Mouse (Mus musculus): ENCODE results near the gene Inca1. TPM values are rescaled to one million over a fixed set of nuclear protein-coding genes. Genes with fewer than 3 reads are reported as not detected.

Gene Inca1
- not detected for total RNA-seq (2023)

DNA sequence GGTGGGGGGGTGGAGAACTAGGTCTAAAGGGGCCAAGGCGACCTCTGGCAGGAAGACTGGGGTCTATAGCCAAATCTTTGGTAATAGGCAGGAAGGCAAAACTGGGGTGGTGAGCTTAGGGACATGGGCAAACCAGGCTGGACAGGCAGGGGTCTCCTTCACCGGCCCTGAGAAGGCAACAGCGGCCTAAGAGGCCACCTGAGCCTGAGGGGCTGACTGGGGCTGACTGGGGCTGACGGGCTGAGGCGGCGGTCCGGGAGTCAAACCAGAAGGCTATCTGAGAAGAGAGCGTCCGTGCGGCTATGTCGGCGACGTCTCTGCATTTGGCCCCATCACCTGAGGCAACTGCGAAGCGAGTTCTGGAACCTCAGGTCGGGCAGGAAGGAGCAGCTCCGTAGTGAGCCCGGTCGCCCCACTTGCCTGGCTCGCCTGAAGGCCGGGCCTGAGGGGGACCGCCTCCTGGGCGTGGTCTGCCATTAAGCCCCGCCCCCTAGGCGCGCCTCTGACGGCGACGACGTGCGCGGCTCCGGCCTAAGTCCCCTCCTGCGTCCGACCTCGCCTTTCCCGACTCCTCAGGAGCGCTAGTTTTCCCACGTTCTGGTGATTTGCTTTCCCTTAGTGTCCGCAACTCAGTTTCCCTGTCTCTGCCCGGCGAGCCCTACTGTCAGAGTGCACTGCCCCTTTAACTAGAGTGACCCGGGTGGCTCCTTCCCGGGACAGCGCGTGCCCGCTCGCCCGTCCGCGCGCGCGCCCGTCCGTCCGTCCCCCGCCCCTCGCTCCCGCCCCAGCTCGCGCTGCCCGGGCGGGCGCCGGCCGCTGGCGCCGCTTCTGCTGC, at the start of gene Inca1, which contains the start of gene Kif1c:
Gene Inca1, minus strand, starts transcription at position 434 of the 835 bp plus-strand sequence.
Gene Kif1c, plus strand, starts transcription at position 827 of the 835 bp plus-strand sequence.

DNA sequence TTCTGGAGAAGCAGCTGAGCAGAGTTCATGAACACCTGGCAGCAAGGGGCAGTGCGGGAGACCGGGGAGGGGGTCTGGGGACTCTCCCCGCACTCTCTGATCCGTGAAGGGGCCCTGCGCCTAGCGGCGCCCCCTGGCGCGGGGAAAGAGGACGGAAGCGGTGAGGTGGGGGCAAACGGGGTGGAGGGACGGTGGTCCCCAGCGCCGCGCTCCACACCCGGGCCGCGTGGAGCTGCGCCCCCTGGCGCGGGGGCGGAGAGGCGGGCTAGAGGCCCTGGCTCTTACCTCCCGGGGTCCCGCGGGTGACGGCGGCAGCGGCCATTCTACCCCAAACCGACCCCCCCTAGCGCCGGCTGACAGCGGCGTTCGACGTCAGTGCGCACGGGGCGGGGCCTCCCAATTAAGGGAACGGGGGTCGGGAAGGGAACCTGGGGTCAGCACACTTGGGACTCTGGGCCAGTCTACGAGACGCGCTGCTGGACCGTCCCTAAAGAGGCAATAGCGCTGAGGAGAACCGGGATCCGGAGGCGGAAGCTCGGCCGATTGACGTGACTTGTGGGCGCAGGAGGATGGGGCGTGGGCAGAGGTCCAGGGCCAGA, 12.3 kb downstream of the Inca1 start, which contains the start of gene Camta2:
Gene Camta2, minus strand, starts transcription at position 505 of the 599 bp plus-strand sequence.

DNA sequence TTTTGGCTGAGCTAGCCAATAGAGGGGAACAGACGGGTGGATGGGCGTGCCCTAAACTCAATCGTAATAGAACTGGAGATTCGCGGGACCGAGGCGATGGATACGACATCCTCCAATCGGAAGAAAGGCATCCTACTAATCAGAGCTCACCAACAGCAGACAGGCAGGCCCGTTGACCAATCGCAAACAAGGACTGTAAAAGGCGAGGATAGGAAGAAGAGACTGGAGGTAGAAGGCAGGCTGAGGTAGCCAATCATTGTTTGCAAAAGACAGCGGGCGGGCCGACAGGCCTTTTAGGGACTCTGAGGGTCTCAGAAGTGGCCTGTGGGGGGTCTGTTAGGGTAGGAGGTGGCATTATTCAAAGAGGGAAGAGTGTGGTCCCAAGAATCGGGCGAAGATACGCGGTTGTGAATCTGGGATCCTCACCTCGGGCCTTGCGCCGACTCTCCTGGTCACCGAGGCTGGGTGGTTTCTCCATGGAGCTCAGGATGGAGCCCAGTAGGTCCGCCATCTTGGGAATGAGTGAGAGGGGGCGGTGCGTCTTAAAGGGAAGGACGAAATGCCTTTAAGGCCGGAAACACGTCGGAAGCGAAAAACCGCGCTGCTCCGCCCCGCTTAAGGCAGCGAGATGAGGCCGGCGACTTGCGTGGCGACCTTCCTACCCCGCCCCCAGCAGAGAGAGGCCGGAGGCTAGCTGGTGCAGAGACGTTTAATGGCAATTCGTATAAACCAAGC, 31.0 kb downstream of the Inca1 start, which contains the start of gene Spag7:
Gene Spag7, minus strand, starts transcription at position 646 of the 735 bp plus-strand sequence.

DNA sequence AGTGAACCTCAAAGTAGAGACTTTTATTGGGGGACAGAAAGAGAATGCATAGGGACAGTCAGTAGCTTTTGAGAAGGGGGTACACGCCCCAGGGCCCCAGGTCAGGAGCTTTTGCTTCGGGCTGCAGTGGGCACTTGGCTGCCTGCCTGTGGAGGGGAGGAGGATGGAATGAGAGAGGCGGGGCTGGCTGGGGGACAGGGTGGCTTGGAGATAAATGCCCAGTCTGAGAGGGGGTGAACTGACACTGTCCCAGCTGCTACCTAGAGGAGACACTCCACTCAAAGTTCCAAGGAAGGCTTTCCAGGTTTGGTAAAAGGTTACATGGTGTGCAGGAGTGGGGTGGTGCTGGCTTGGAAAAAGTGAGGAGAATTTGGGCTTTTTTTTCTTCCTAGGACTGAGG, 43.0 kb downstream of the Inca1 start, which contains the start of gene Eno3:
Gene Eno3, plus strand, starts transcription at position 239 of the 400 bp plus-strand sequence.

DNA sequence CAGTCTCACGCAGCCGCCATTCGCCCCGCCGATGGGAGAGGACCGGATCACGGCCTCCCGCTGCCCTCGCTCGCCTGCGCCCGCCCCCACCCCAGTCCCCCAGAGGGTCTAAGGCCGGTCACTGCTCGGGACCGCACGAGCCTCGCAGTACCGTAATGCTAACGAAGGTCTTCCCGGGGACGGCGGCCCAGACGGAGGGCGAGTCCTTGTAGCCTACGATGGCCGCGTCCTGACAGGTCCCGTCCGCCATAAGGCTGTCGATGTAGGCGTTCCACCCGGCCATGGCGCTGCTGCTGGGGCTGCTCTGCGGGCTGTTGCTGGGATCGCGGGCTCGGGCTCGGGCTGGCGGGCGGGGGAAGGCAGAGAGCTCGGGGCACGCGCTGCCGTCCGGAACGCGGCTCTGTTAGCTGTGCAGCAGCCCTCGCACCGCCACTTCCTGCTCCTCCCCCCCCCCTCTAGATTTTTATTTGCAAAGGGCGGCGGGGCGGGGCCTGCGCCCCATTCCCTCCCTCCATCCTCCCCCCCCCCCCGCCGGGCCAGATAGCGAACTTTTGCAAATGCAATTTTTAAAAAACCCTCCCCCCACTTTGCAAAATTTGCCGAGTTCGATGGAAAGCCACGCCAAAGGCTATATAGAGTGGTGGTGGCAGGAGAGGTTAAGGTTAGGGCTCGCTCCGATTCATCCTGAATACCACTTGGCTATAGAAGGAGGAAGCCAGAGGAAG, 45.6 kb downstream of the Inca1 start, which contains the start of gene Pfn1:
Gene Pfn1, minus strand, starts transcription at position 447 of the 725 bp plus-strand sequence.

DNA sequence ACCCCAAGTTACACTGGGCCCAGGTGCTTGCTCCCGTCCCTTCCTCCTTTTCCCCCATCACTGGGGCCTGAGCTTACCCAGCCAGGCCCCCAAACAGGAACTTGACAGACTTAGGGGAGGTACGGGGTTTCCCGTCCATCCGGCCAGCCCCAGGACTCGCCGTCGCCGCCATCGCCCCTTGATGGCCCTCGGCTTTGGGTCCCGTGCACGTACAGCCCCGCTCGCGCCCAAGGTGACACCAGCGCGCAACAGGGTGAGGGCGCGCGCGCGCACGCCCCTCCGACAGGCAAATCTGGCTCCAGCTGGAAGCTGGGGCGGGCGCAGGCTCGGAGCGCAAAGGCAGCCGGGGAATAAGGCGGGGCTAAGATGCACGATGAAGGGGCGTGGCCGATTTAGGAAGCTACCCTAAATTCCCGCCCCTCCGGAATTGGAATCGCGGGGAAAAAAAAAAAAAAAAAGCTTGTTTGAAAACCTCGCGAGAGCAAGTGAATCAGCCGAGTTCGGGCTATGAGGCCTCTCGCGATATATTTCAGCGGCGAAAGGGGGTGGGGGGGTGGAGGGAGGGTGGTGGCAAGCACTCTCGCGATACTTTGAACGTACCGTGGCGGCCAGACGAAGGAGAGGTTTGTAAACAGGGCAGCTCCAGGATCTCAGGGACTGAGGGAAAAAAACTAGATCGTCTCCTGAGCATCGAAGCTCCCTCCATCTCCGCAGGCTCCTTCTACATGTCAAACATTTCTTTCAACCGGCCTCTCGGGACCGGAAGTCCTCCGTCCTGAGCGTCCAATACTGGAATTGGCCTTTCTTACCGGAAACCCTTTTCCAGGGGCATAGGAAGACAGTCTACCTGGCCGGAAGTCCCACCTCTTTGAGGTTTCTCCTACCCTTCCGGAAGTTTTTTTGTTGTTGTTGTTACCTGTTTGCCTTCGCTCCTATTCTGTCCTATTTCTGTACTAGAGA, 53.0 kb downstream of the Inca1 start, which contains the start of the genes Rnf167 and Slc25a11:
Gene Rnf167, plus strand, starts transcription at position 545 of the 960 bp plus-strand sequence.
Gene Slc25a11, minus strand, starts transcription at position 789 of the 960 bp plus-strand sequence.

DNA sequence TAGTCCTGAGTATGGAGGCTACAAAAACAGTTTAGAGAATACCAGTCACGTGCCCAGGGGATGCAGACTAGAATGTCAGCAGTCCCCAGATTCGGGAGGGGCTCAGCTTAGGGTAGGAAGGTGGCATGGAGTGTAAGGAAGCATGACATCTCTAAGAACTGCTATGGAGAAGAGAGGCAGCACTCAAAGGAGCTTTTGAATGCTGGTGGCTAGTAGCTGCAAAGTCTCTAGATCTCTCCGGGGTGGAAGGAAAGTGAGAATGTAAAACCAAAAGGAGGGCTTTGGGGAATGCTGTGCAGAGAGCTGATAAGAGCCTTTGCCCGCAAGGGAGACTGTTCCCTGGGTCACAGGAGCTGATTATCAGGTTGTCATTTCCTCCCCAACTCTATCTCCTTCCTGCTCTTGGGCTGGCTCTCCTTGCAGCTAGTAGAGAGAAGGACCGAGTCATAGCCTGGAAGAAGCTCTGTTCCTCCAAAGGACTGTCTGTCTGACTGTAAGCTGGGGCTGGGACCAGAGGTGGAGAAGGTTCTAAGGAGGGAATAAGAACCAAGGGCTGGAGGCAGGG, 61.2 kb downstream of the Inca1 start, which contains the start of gene Gp1ba:
Gene Gp1ba, plus strand, starts transcription at position 409 of the 565 bp plus-strand sequence.

Other genes starting within 250 kb of the Inca1 start
- 10 to 100 TPM; 39.5 to 44.4 TPM for gene Med11, start 248.2 kb downstream of the Inca1 start, total RNA-seq (2023)
- gene Zmynd15, start 240.7 kb downstream of the Inca1 start, total RNA-seq (2023) = 1 to 10 TPM; 1.0 to 1.8 TPM
- 10 to 100 TPM; 51.6 to 62.4 TPM for gene Cxcl16, start 240.2 kb downstream of the Inca1 start, total RNA-seq (2023)
- 1 to 10 TPM in 1 of 2 experiments, not detected in 1; 1.7 TPM for gene Tm4sf5, start 194.9 kb downstream of the Inca1 start, total RNA-seq (2023)
- not detected for gene Vmo1, start 185.5 kb downstream of the Inca1 start, total RNA-seq (2023)
- gene Gltpd2, start 181.0 kb downstream of the Inca1 start, total RNA-seq (2023) = not detected
- gene Psmb6, start 174.8 kb downstream of the Inca1 start, total RNA-seq (2023) = 100 to 1,000 TPM; 118 to 124 TPM
- not detected for gene Gm40193, start 167.2 kb downstream of the Inca1 start, total RNA-seq (2023)
- 10 to 100 TPM; 19.1 to 19.5 TPM for gene Pld2, start 160.1 kb downstream of the Inca1 start, total RNA-seq (2023)
- 100 to 1,000 TPM; 215 to 216 TPM for gene Mink1, start 137.3 kb downstream of the Inca1 start, total RNA-seq (2023)
- gene 4930544D05Rik, start 84.3 kb downstream of the Inca1 start, total RNA-seq (2023) = not detected
- not detected for gene Chrne, start 80.9 kb downstream of the Inca1 start, total RNA-seq (2023)
- not detected for gene Gp1ba, start 61.0 kb downstream of the Inca1 start, total RNA-seq (2023)
- 10 to 100 TPM; 75.4 to 76.7 TPM for gene Rnf167, start 52.9 kb downstream of the Inca1 start, total RNA-seq (2023)
- gene Slc25a11, start 52.7 kb downstream of the Inca1 start, total RNA-seq (2023) = 10 to 100 TPM; 75.2 to 82.1 TPM
- 1,000 to 10,000 TPM; 1,347 to 1,617 TPM for gene Pfn1, start 45.5 kb downstream of the Inca1 start, total RNA-seq (2023)
- 100 to 1,000 TPM; 117 to 142 TPM for gene Eno3, start 43.0 kb downstream of the Inca1 start, total RNA-seq (2023)
- gene Spag7, start 30.7 kb downstream of the Inca1 start, total RNA-seq (2023) = 10 to 100 TPM; 34.8 to 45.8 TPM
- gene Camta2, start 12.1 kb downstream of the Inca1 start, total RNA-seq (2023) = 100 to 1,000 TPM; 102 to 115 TPM
- gene Kif1c, start 393 bp upstream of the Inca1 start, total RNA-seq (2023) = 10 to 100 TPM; 45.8 to 47.4 TPM
- 1 to 10 TPM; 1.1 to 2.1 TPM for gene Zfp3, start 64.1 kb upstream of the Inca1 start, total RNA-seq (2023)
- gene Scimp, start 112.4 kb upstream of the Inca1 start, total RNA-seq (2023) = 1 to 10 TPM; 4.6 to 5.6 TPM
- gene Rabep1, start 144.6 kb upstream of the Inca1 start, total RNA-seq (2023) = 10 to 100 TPM; 32.1 to 34.3 TPM